Mouse (Mus musculus) embryonic fibroblast, embryonic 13.5 days (primary cell): ENCODE data around the gene Golga3. TPM values are rescaled to one million over a fixed set of nuclear protein-coding genes. Genes with fewer than 3 reads are reported as not detected.

Experiments used
- H3K27ac ChIP-seq: 2 replicates; pipeline ENCODE4 v1.5.1; 2012; ENCODE audit warnings: low read length, control low read depth, inconsistent platforms; ENCODE audit not compliant: insufficient read depth
- H3K4me1 ChIP-seq: 2 replicates; pipeline ENCODE4 v1.6.1; 2011; ENCODE audit warnings: low read length; ENCODE audit not compliant: control insufficient read depth, insufficient read depth
- H3K4me3 ChIP-seq: 2 replicates; pipeline ENCODE4 v1.5.1; 2011; ENCODE audit warnings: mild to moderate bottlenecking, control low read depth, low read length; ENCODE audit not compliant: insufficient read depth
- CTCF ChIP-seq: IDR thresholded peaks from 2 replicates; pipeline ENCODE4 v1.5.1; 2011; ENCODE audit warnings: mild to moderate bottlenecking, control low read depth, low read length, moderate library complexity, borderline replicate concordance; ENCODE audit not compliant: insufficient read depth
- POLR2A ChIP-seq: IDR thresholded peaks from 2 replicates; pipeline ENCODE4 v1.6.1; 2011; ENCODE audit warnings: low read depth, mild to moderate bottlenecking, control low read depth, low read length, moderate library complexity
- polyA plus RNA-seq: library from polyadenylated mRNA; stranded (reverse); fragments of >200 nt; gene quantifications from 2 replicates; pipeline ENCODE4 v1.2.4, GENCODE M21; 2011; ENCODE audit warnings: low read depth; ENCODE audit not compliant: missing spikeins, insufficient read length

Golga3 gene
- polyA plus RNA-seq, 1 experiment = 49.2 TPM

- TF ChIP-seq POLR2A (no peak), CTCF (no peak)
Observed at GRCm38 (mm10) chr5:110177021-110177420, 520 bp downstream of the Golga3 start.

DNA sequence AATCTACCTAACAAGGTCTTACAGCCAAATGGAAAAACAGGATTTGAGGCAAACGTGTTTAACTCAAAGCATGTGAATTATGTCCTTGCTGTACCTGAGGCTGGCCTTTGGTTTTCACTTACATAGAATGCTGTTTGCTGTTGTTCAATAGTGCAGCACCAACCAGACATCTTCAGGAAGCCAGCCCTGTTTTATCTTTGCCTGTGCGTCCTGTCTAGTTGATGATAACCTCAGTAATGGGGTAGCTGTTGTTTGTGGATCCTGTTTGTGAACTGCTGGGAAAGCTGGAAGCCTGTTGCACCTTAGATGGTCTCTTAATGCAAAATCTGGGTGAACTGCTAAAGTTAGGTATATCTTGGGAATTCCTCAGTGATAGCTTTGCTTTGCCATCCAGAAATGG, 2.1 kb downstream of the Golga3 start:
- TF ChIP-seq POLR2A (no peak), CTCF (no peak)
- Histone ChIP-seq H3K4me3 (no peak overlapping the region), H3K4me1 (0 out of 2 replicates have a peak, but pooled peaks cover 3% of the 10 kb centered on the region), H3K27ac (no peak overlapping the region)

More at GRCm38 (mm10) chr5:110177021-110177420, 520 bp downstream of the Golga3 start:
- Histone ChIP-seq H3K4me3 (peak overlapping the region; percentile 87), H3K27ac (peak overlapping the region; percentile 73), H3K4me1 (0 out of 2 replicates have a peak, but pooled peaks cover 3% of the 10 kb centered on the region)

DNA sequence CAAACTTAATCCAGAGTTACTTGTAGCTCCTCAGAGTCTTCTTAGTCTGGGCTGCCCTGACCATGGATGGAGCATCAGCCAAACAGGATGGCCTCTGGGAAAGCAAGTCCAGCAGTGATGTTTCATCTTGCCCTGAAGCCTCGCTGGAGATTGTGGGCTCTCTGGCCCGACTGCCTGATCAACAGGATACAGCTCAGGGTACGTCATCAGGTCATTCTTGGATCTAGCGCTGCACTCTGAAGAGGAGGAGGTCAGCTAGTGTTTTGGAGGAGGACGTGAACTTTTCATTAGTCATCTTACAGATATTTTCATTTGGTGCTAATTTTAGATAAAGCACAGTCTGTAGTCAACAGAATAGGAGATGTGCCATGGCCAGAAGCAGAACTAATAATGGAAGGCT, 5.2 kb downstream of the Golga3 start:
- TF ChIP-seq POLR2A (no peak), CTCF (no peak)
- 0 out of 2 replicates have a peak, but pooled peaks cover 3% of the 10 kb centered on the region for H3K4me1 ChIP-seq
- no peak overlapping the region for H3K4me3 ChIP-seq
- H3K27ac ChIP-seq = no peak overlapping the region

GRCm38 (mm10) chr5:110203164-110203895, 26.8 kb downstream of the Golga3 start:
- TF ChIP-seq POLR2A = no peak
- TF ChIP-seq CTCF = no peak
- H3K27ac ChIP-seq = no peak overlapping the region

DNA sequence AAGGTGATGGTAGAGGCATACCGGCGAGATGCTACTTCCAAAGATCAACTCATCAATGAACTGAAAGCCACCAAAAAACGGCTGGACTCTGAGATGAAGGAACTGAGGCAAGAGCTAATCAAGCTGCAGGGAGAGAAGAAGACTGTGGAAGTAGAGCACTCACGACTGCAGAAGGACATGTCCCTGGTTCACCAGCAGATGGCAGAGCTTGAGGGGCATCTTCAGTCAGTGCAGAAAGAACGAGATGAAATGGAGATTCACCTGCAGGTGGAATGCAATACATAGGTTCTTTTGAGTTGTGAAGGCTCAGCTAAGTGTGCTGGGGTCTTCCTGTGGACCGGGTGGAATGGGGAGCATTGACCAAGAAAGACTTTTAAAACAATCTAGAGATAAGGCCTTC, 28.3 kb downstream of the Golga3 start:
- TF ChIP-seq POLR2A (no peak), CTCF (peak; percentile 50; the same call in 1 of the 2 replicates)
- no peak overlapping the region for H3K4me3 ChIP-seq
- no peaks in the 10 kb centered on the region for H3K4me1 ChIP-seq
- H3K27ac ChIP-seq = no peak overlapping the region

More at GRCm38 (mm10) chr5:110203164-110203895, 26.8 kb downstream of the Golga3 start:
- no peak overlapping the region for H3K4me3 ChIP-seq
- no peaks in the 10 kb centered on the region for H3K4me1 ChIP-seq

GRCm38 (mm10) chr5:110211312-110211711, 34.8 kb downstream of the Golga3 start:
- Histone ChIP-seq H3K4me3 (no peak overlapping the region), H3K4me1 (no peaks in the 10 kb centered on the region), H3K27ac (no peak overlapping the region)
- TF ChIP-seq POLR2A (no peak), CTCF (no peak)

- TF ChIP-seq CTCF (no peak), POLR2A (no peak)
- H3K27ac ChIP-seq = no peak overlapping the region
- H3K4me3 ChIP-seq = no peak overlapping the region
- H3K4me1 ChIP-seq = no peaks in the 10 kb centered on the region
Observed at GRCm38 (mm10) chr5:110216780-110217179, 40.3 kb downstream of the Golga3 start.

DNA sequence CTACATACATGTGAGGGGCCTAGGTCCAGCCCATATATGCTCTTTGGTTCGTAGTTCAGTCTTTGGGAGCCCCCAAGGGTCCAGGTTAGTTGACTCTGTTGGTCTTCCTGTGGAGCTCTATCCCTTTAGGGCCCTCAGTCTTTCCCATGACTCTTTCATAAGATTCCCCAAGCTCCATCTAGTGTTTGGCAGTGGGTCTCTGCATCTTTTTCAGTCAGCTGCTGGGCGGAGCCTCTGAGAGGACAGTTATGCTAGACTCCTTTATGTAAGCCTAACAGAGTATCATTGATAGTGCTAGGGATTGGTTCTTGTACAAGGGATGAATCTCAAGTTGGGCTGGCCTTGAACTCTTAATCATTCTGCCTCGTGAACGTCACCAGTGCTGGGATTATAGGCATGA, 43.8 kb downstream of the Golga3 start:
- no peak overlapping the region for H3K4me3 ChIP-seq
- no peaks in the 10 kb centered on the region for H3K4me1 ChIP-seq
- H3K27ac ChIP-seq = no peak overlapping the region
- TF ChIP-seq CTCF = no peak
- TF ChIP-seq POLR2A = no peak

- TF ChIP-seq POLR2A (no peak), CTCF (no peak)
- H3K4me1 ChIP-seq = no peaks in the 10 kb centered on the region
Observed at GRCm38 (mm10) chr5:110222757-110223156, 46.3 kb downstream of the Golga3 start.

GRCm38 (mm10) chr5:110225056-110225455, 48.6 kb downstream of the Golga3 start:
- TF ChIP-seq CTCF (no peak), POLR2A (no peak)
- Histone ChIP-seq H3K27ac (no peak overlapping the region), H3K4me1 (no peaks in the 10 kb centered on the region), H3K4me3 (no peak overlapping the region)

More at GRCm38 (mm10) chr5:110222757-110223156, 46.3 kb downstream of the Golga3 start:
- no peak overlapping the region for H3K27ac ChIP-seq
- no peak overlapping the region for H3K4me3 ChIP-seq
